7 mouse cellular contexts compared by ENCODE assay signal in the genomic region with DNA sequence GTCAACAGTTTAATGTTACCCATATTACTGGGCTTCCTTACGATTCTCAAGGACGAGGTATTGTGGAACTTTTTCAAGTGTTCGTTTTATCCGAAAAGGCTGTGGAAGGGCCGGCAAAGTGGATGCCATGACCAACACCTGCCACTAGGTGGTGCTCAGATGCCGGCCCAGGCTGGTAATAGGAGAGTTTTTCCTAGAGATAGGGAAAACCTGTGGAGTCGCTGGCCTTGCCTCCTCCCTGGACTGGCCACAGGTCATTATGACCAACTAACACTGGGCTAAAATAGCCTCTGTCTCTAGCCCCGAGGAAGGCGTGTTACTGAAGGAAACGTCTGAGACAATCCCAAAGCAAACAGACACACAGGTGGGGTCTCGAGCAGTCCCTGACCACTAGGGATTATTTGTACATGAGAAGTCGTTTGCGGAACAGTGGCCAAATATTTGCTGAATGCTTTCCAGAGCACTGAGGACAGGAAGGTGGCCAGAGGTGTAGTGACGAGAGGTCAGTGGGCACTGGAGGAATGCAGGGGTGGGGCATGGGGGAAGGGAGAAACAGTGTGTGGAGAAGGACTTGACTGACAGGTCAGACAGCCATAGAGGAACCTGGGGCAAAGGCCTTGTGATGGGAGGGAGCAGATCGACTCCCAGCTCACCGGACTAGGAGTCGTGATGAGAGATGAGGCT. TPM values are rescaled to one million over a fixed set of nuclear protein-coding genes. Genes with fewer than 3 reads are reported as not detected.
DNase-seq lines count a peak whose midpoint lies in the region; ATAC-seq and TF ChIP-seq lines count a peak whose summit lies in the region.

No protein-coding gene starts in this region.

- no peaks in the 10 kb centered on the region for H3K9me3 ChIP-seq in hindbrain, embryonic 16.5 days (ENCODE audit: control insufficient read depth, low read length)

- H3K4me1 ChIP-seq in cortical plate, adult 2 months (ENCODE audit: control insufficient read depth, insufficient read depth, low read length) = peaks cover 3% of the 10 kb centered on the region; the same call in 1 of the 2 replicates
- H3K4me1 ChIP-seq in hindbrain, embryonic 16.5 days (ENCODE audit: control insufficient read depth, insufficient read depth, low read depth, low read length) = peaks cover 12% of the 10 kb centered on the region

- TF ChIP-seq POLR2A in cortical plate, adult 2 months (IDR thresholded peaks at IDR 0.05; ENCODE audit: extremely low read depth, insufficient read depth, low read length) = no peak

- DNase-seq in adrenal gland, adult (ENCODE audit: inconsistent age in 2 of 2, low spot score in 1 of 2) = peak; percentile 76 to 92
- peak; percentile 40 to 54 for DNase-seq in gastrocnemius, adult 8-10 months (ENCODE audit: low spot score in 2 of 2)
- peak; percentile 75 to 83 for DNase-seq in left cerebral cortex, adult 2 months (ENCODE audit: extremely low spot score in 1 of 2, low spot score in 2 of 2)
- DNase-seq in lung, postnatal 4 days = peak; percentile 83 to 85
- DNase-seq in right cerebral cortex, adult 2 months (ENCODE audit: low spot score in 2 of 2) = peak; percentile 81 to 86

- intact Hi-C loops in left cerebral cortex, adult 2 months (cut with DNase I) = loop anchor here (5.0 to 10.0 kb wide), 3 partner anchors 173 to 641 kb away; no protein-coding TSS in a partner anchor

- ATAC-seq in hindbrain, embryonic 16.5 days = peak; percentile 65

- no peak overlapping the region for H3K4me3 ChIP-seq in cortical plate, adult 2 months (ENCODE audit: insufficient read depth, low read length)
- H3K4me3 ChIP-seq in hindbrain, embryonic 16.5 days (ENCODE audit: low read length) = no peak overlapping the region
- no peak overlapping the region for H3K4me3 ChIP-seq in left cerebral cortex, adult 2 months

- TF ChIP-seq CTCF in cortical plate, adult 2 months (IDR thresholded peaks at IDR 0.05; ENCODE audit: extremely low read depth, insufficient read depth, low read length) = peak; percentile 90
- peak; percentile 100 for TF ChIP-seq CTCF in left cerebral cortex, adult 2 months (IDR thresholded peaks at IDR 0.05)

- no peak overlapping the region for H3K9ac ChIP-seq in hindbrain, embryonic 16.5 days (ENCODE audit: low read depth, low read length)

- 22% methylated on average over 17 of the region's 17 CpGs for WGBS in hindbrain, embryonic 16.5 days

- H3K27ac ChIP-seq in cortical plate, adult 2 months (ENCODE audit: insufficient read depth, low read length) = no peak overlapping the region
- H3K27ac ChIP-seq in hindbrain, embryonic 16.5 days (ENCODE audit: low read depth, low read length) = no peak overlapping the region
- no peak overlapping the region for H3K27ac ChIP-seq in left cerebral cortex, adult 2 months

- no peaks in the 10 kb centered on the region for H3K36me3 ChIP-seq in hindbrain, embryonic 16.5 days (ENCODE audit: control insufficient read depth, insufficient read depth, low read length)

- no peaks in the 10 kb centered on the region for H3K27me3 ChIP-seq in hindbrain, embryonic 16.5 days (replicated peaks; ENCODE audit: control insufficient read depth, insufficient read depth, low read length)

- no peak overlapping the region for H3K4me2 ChIP-seq in hindbrain, embryonic 16.5 days (ENCODE audit: low read length)

RNA-seq across cellular contexts. Expression of gene Rpl14, which starts 30.4 kb away (rescaled TPM):
- 326 and 355 TPM in 2 replicates for polyA plus RNA-seq in cortical plate, adult 2 months (2012; rRNA removed)
- 100 to 1,000 TPM; 270 to 356 (median 296) TPM for total RNA-seq in gastrocnemius, adult 8-10 months (2022)
- 360 and 404 TPM in 2 replicates for polyA plus RNA-seq in hindbrain, embryonic 16.5 days (2015; fragmentation: Nextera tagmentation; extraction: Ambion mirVana)
- 100 to 1,000 TPM; 268 to 280 TPM for total RNA-seq in left cerebral cortex, adult 2 months (2021)
